8 mouse cellular contexts compared by ENCODE assay signal in the genomic region with DNA sequence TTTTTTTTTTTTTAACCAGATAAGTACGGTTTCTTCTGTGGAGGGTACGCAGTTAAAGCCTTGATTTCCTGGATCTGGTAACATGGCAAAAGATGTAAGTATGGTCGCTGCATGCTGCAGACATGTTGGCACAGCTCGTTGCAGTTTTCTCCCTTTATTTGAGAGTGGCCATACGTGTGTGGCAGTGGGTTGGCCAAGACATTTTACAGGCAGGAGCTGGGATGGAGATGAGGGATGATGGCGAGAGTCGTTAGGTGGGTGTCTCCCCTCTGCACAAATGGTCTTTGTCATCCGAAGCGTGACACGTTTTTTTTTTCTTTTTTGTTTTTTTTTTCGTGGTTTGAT. TPM values are rescaled to one million over a fixed set of nuclear protein-coding genes. Genes with fewer than 3 reads are reported as not detected.
DNase-seq lines count a peak whose midpoint lies in the region; ATAC-seq and TF ChIP-seq lines count a peak whose summit lies in the region.

No protein-coding gene starts in this region.

- peak overlapping the region; percentile 91 for H3K4me2 ChIP-seq in hindbrain, embryonic 14.5 days (replicated peaks)
- H3K4me2 ChIP-seq in midbrain, postnatal 0 days (ENCODE audit: low read depth, low read length, poor library complexity, severe bottlenecking): peak overlapping the region; percentile 89

- H3K9ac ChIP-seq in hindbrain, embryonic 14.5 days: peak overlapping the region; percentile 93
- H3K9ac ChIP-seq in midbrain, postnatal 0 days (replicated peaks; ENCODE audit: low read length, poor library complexity, severe bottlenecking): peak overlapping the region; percentile 96

- H3K4me1 ChIP-seq in kidney, adult 2 months (ENCODE audit: control insufficient read depth, insufficient read depth, low read length): peaks cover 5% of the 10 kb centered on the region; the same call in 1 of the 2 replicates
- peaks cover 5% of the 10 kb centered on the region for H3K4me1 ChIP-seq in bone marrow, adult 2 months (ENCODE audit: control insufficient read depth, insufficient read depth, low read length)
- H3K4me1 ChIP-seq in hindbrain, embryonic 14.5 days (replicated peaks; ENCODE audit: control insufficient read depth, insufficient read depth, low read length): peaks cover 11% of the 10 kb centered on the region
- H3K4me1 ChIP-seq in midbrain, postnatal 0 days (ENCODE audit: insufficient read depth, low read length): no peaks in the 10 kb centered on the region

- no peaks in the 10 kb centered on the region for H3K36me3 ChIP-seq in kidney, adult 2 months (ENCODE audit: control insufficient read depth, insufficient read depth, low read length)
- peaks cover 42% of the 10 kb centered on the region for H3K36me3 ChIP-seq in hindbrain, embryonic 14.5 days (replicated peaks; ENCODE audit: control insufficient read depth, insufficient read depth)
- peaks cover 19% of the 10 kb centered on the region for H3K36me3 ChIP-seq in midbrain, postnatal 0 days (ENCODE audit: insufficient read depth, low read length)

- TF ChIP-seq CTCF in kidney, adult 2 months (conservative IDR thresholded peaks at IDR 0.05; ENCODE audit: insufficient read depth, insufficient read length, low read depth, low read length): no peak
- TF ChIP-seq CTCF in bone marrow, adult 2 months (IDR thresholded peaks at IDR 0.05; ENCODE audit: control insufficient read depth, insufficient read depth, low read length): no peak
- TF ChIP-seq CTCF in midbrain, postnatal 0 days (IDR thresholded peaks at IDR 0.05): no peak

- no peaks in the 10 kb centered on the region for H3K27me3 ChIP-seq in kidney, adult 2 months (replicated peaks; ENCODE audit: control insufficient read depth, insufficient read depth, low read length)
- no peaks in the 10 kb centered on the region for H3K27me3 ChIP-seq in hindbrain, embryonic 14.5 days (ENCODE audit: control insufficient read depth, insufficient read depth, low read length)
- H3K27me3 ChIP-seq in midbrain, postnatal 0 days (ENCODE audit: insufficient read depth, low read length): no peaks in the 10 kb centered on the region

- no peak for TF ChIP-seq POLR2A in kidney, adult 2 months (IDR thresholded peaks at IDR 0.05; ENCODE audit: low read depth, low read length)
- no peak for TF ChIP-seq POLR2A in bone marrow, adult 2 months (IDR thresholded peaks at IDR 0.05; ENCODE audit: borderline replicate concordance, control insufficient read depth, low read depth, low read length)

- H3K27ac ChIP-seq in kidney, adult 2 months (ENCODE audit: insufficient read depth, low read depth, low read length): no peak overlapping the region
- H3K27ac ChIP-seq in bone marrow, adult 2 months (ENCODE audit: control insufficient read depth, insufficient read depth, low read depth, low read length, poor library complexity): no peak overlapping the region
- H3K27ac ChIP-seq in hindbrain, embryonic 14.5 days: no peak overlapping the region
- H3K27ac ChIP-seq in midbrain, postnatal 0 days (ENCODE audit: low read depth, low read length): no peak overlapping the region

- 36% methylated on average over 11 of the region's 11 CpGs for WGBS in kidney, adult 2 months
- 10% methylated on average over 11 of the region's 11 CpGs for WGBS in bone marrow, adult 2 months
- WGBS in hindbrain, embryonic 14.5 days: 4% methylated on average over 11 of the region's 11 CpGs
- 2% methylated on average over 11 of the region's 11 CpGs for WGBS in midbrain, postnatal 0 days

- no peaks in the 10 kb centered on the region for H3K9me3 ChIP-seq in hindbrain, embryonic 14.5 days (ENCODE audit: control insufficient read depth, low read length)
- H3K9me3 ChIP-seq in midbrain, postnatal 0 days (ENCODE audit: low read length): no peaks in the 10 kb centered on the region

- DNase-seq in kidney, adult 2 months: no peak
- no peak for DNase-seq in kidney, postnatal 25 days
- DNase-seq in hindbrain, embryonic 14.5 days (ENCODE audit: low spot score): no peak
- DNase-seq in midbrain, postnatal 0 days (ENCODE audit: low spot score): peak; percentile 32
- DNase-seq in adrenal gland, postnatal 25 days: no peak
- no peak for DNase-seq in left cerebral cortex, adult 11 months (ENCODE audit: low spot score)
- no peak for DNase-seq in thymus, postnatal 25 days

- H3K4me3 ChIP-seq in kidney, adult 2 months (ENCODE audit: insufficient read depth, low read depth, low read length): peak overlapping the region; percentile 25; the same call in 1 of the 2 replicates
- peak overlapping the region; percentile 83 for H3K4me3 ChIP-seq in bone marrow, adult 2 months (replicated peaks; ENCODE audit: control insufficient read depth, low read depth, low read length)
- H3K4me3 ChIP-seq in hindbrain, embryonic 14.5 days (replicated peaks; ENCODE audit: low read length): peak overlapping the region; percentile 86
- peak overlapping the region; percentile 89 for H3K4me3 ChIP-seq in midbrain, postnatal 0 days (ENCODE audit: low read depth, low read length)

- no peak for ATAC-seq in hindbrain, embryonic 14.5 days (ENCODE audit: low FRiP score)
- ATAC-seq in midbrain, postnatal 0 days (ENCODE audit: low FRiP score): no peak

RNA-seq across cellular contexts. Expression of a gene that starts 1.1 kb away (rescaled TPM):
- polyA plus RNA-seq in kidney, adult 2 months (2012; rRNA removed): 26.3 and 26.6 TPM in 2 replicates
- polyA plus RNA-seq in bone marrow, adult 2 months (2011; ENCODE audit: insufficient read depth, insufficient read length, low replicate concordance, missing spikeins): 56.4 and 72.3 TPM in 2 replicates
- 104 and 110 TPM in 2 replicates for polyA plus RNA-seq in hindbrain, embryonic 14.5 days (2014; fragmentation: Nextera tagmentation; extraction: Ambion mirVana)
- total RNA-seq in midbrain, postnatal 0 days (2014; rRNA removed): 58.6 and 59.6 TPM in 2 replicates
- polyA plus RNA-seq in midbrain, postnatal 0 days (2015; fragmentation: Nextera tagmentation; extraction: Ambion mirVana): 72.4 and 75.4 TPM in 2 replicates
- total RNA-seq in adrenal gland, postnatal 25 days (2021): 56.6 and 63.8 TPM in 2 replicates

RNA-seq across cellular contexts. Expression of a gene that starts 51.6 kb away (rescaled TPM):
- 70.0 and 72.5 TPM in 2 replicates for polyA plus RNA-seq in kidney, adult 2 months (2012; rRNA removed)
- 7.4 and 7.9 TPM in 2 replicates for polyA plus RNA-seq in bone marrow, adult 2 months (2011; ENCODE audit: insufficient read depth, insufficient read length, low replicate concordance, missing spikeins)
- polyA plus RNA-seq in hindbrain, embryonic 14.5 days (2014; fragmentation: Nextera tagmentation; extraction: Ambion mirVana): 50.1 and 51.4 TPM in 2 replicates
- total RNA-seq in midbrain, postnatal 0 days (2014; rRNA removed): 23.5 and 31.9 TPM in 2 replicates
- 28.9 and 31.4 TPM in 2 replicates for polyA plus RNA-seq in midbrain, postnatal 0 days (2015; fragmentation: Nextera tagmentation; extraction: Ambion mirVana)
- total RNA-seq in adrenal gland, postnatal 25 days (2021): 24.8 and 32.5 TPM in 2 replicates

RNA-seq across cellular contexts. Expression of a gene that starts 51.7 kb away (rescaled TPM):
- 25.0 and 26.0 TPM in 2 replicates for polyA plus RNA-seq in kidney, adult 2 months (2012; rRNA removed)
- 5.7 and 7.4 TPM in 2 replicates for polyA plus RNA-seq in bone marrow, adult 2 months (2011; ENCODE audit: insufficient read depth, insufficient read length, low replicate concordance, missing spikeins)
- 34.1 and 36.5 TPM in 2 replicates for polyA plus RNA-seq in hindbrain, embryonic 14.5 days (2014; fragmentation: Nextera tagmentation; extraction: Ambion mirVana)
- total RNA-seq in midbrain, postnatal 0 days (2014; rRNA removed): 32.7 and 38.9 TPM in 2 replicates
- 24.4 and 28.3 TPM in 2 replicates for polyA plus RNA-seq in midbrain, postnatal 0 days (2015; fragmentation: Nextera tagmentation; extraction: Ambion mirVana)
- 29.1 and 36.5 TPM in 2 replicates for total RNA-seq in adrenal gland, postnatal 25 days (2021)

RNA-seq across cellular contexts. Expression of a gene that starts 57.0 kb away (rescaled TPM):
- polyA plus RNA-seq in kidney, adult 2 months (2012; rRNA removed): 0.20 and 0.26 TPM in 2 replicates
- not detected in 2 replicates for polyA plus RNA-seq in bone marrow, adult 2 months (2011; ENCODE audit: insufficient read depth, insufficient read length, low replicate concordance, missing spikeins)
- polyA plus RNA-seq in hindbrain, embryonic 14.5 days (2014; fragmentation: Nextera tagmentation; extraction: Ambion mirVana): not detected in 2 replicates
- not detected in 2 replicates for total RNA-seq in midbrain, postnatal 0 days (2014; rRNA removed)
- polyA plus RNA-seq in midbrain, postnatal 0 days (2015; fragmentation: Nextera tagmentation; extraction: Ambion mirVana): not detected in 2 replicates
- total RNA-seq in adrenal gland, postnatal 25 days (2021): not detected in 2 replicates

Comparison
In these comparisons a context has a peak if more than half of its experiments do, and no peak if none do; other contexts are left out.
1. H3K4me3 ChIP-seq: peak in every context shown above with its lines; median percentile 89 in midbrain, postnatal 0 days; 86 in hindbrain, embryonic 14.5 days; 83 in bone marrow, adult 2 months; 25 in kidney, adult 2 months.